Comparison of ENCODE assay signal across 8 mouse cellular contexts in genomic region chr1:63176604-63177421, GRCm38 (mm10). TPM values are rescaled to one million over a fixed set of nuclear protein-coding genes. Genes with fewer than 3 reads are reported as not detected.
DNase-seq lines count a peak whose midpoint lies in the region; ATAC-seq lines count a peak whose summit lies in the region.

Eef1b2 (plus strand) TSS chr1:63176825.
Ndufs1 (minus strand) TSS chr1:63176833.

- H3K9ac ChIP-seq in hindbrain, embryonic 16.5 days (ENCODE audit: low read depth, low read length) = peak within 1 kb of the TSS; percentile 85

- peaks cover 8% of the 10 kb centered on the region for H3K36me3 ChIP-seq in hindbrain, embryonic 16.5 days (ENCODE audit: control insufficient read depth, insufficient read depth, low read length)
- peaks cover 12% of the 10 kb centered on the region; the same call in 1 of the 2 replicates for H3K36me3 ChIP-seq in macrophage (ENCODE audit: inconsistent target)

- H3K79me2 ChIP-seq in macrophage (ENCODE audit: inconsistent target) = peaks cover 64% of the 10 kb centered on the region

- H3K27me3 ChIP-seq in hindbrain, embryonic 16.5 days (replicated peaks; ENCODE audit: control insufficient read depth, insufficient read depth, low read length) = no peaks in the 10 kb centered on the region

- ATAC-seq in hindbrain, embryonic 16.5 days = peak; percentile 91

- peak within 1 kb of the TSS; percentile 92 for H3K4me2 ChIP-seq in hindbrain, embryonic 16.5 days (ENCODE audit: low read length)

- H3K27ac ChIP-seq in hindbrain, embryonic 16.5 days (ENCODE audit: low read depth, low read length) = peak within 1 kb of the TSS; percentile 90
- peak within 1 kb of the TSS; percentile 98 for H3K27ac ChIP-seq in macrophage

- peak; percentile 87 for DNase-seq in WW6 (ENCODE audit: low read depth, low spot score)
- peak; percentile 95 to 97 for DNase-seq in cerebellum, postnatal 4 days (ENCODE audit: low spot score in 2 of 2)
- peak; percentile 99 for DNase-seq in gastrocnemius, adult 18-20 months (ENCODE audit: low spot score)
- peak; percentile 99 for DNase-seq in left cerebral cortex, adult 18-20 months (ENCODE audit: low spot score in 2 of 2)
- peak; percentile 99 for DNase-seq in right cerebral cortex, adult 18-20 months
- DNase-seq in urinary bladder, postnatal 10 days (ENCODE audit: low spot score) = peak; percentile 93

- under 1% methylated on average over 72 of the region's 72 CpGs for WGBS in hindbrain, embryonic 16.5 days
- WGBS in macrophage (ENCODE audit: missing documents) = 1% methylated on average over 70 of the region's 72 CpGs

- peak within 1 kb of the TSS; percentile 71 for H3K4me3 ChIP-seq in hindbrain, embryonic 16.5 days (ENCODE audit: low read length)
- peak within 1 kb of the TSS; percentile 87 for H3K4me3 ChIP-seq in macrophage (ENCODE audit: inconsistent target)

- peaks cover 23% of the 10 kb centered on the region for H3K4me1 ChIP-seq in hindbrain, embryonic 16.5 days (ENCODE audit: control insufficient read depth, insufficient read depth, low read depth, low read length)

- H3K9me3 ChIP-seq in hindbrain, embryonic 16.5 days (ENCODE audit: control insufficient read depth, low read length) = no peaks in the 10 kb centered on the region

RNA-seq across cellular contexts. Expression of gene Eef1b2, which starts in this region (rescaled TPM):
- 100 to 1,000 TPM; 342 to 368 TPM for total RNA-seq in gastrocnemius, adult 18-20 months (2021)
- polyA plus RNA-seq in hindbrain, embryonic 16.5 days (2015; fragmentation: Nextera tagmentation; extraction: Ambion mirVana) = 433 and 454 TPM in 2 replicates
- 100 to 1,000 TPM; 349 to 361 TPM for total RNA-seq in left cerebral cortex, adult 18-20 months (2021)
- total RNA-seq in macrophage (2018; cell fraction: chromatin; rRNA removed) = 100 to 1,000 TPM in 1 of 26 experiments, 10 to 100 TPM in 25; 37.5 to 175 (median 62.4) TPM
- total RNA-seq in macrophage (2018; cell fraction: cytosol; rRNA removed) = 100 to 1,000 TPM; 216 to 632 (median 346) TPM
- total RNA-seq in macrophage (2018; cell fraction: nucleus; rRNA removed) = 100 to 1,000 TPM in 25 of 26 experiments, 10 to 100 TPM in 1; 89.1 to 218 (median 124) TPM
- 300 to 616 TPM (median 554 TPM) in 3 replicates for polyA plus RNA-seq in macrophage (2018)

RNA-seq across cellular contexts. Expression of gene Ndufs1, which starts in this region (rescaled TPM):
- total RNA-seq in gastrocnemius, adult 18-20 months (2021) = 100 to 1,000 TPM; 349 to 374 TPM
- polyA plus RNA-seq in hindbrain, embryonic 16.5 days (2015; fragmentation: Nextera tagmentation; extraction: Ambion mirVana) = 157 and 162 TPM in 2 replicates
- 100 to 1,000 TPM; 150 to 159 TPM for total RNA-seq in left cerebral cortex, adult 18-20 months (2021)
- 100 to 1,000 TPM in 13 of 26 experiments, 10 to 100 TPM in 13; 40.6 to 152 (median 101) TPM for total RNA-seq in macrophage (2018; cell fraction: chromatin; rRNA removed)
- total RNA-seq in macrophage (2018; cell fraction: cytosol; rRNA removed) = 10 to 100 TPM; 41.0 to 71.6 (median 55.6) TPM
- 100 to 1,000 TPM in 6 of 26 experiments, 10 to 100 TPM in 20; 44.5 to 125 (median 70.9) TPM for total RNA-seq in macrophage (2018; cell fraction: nucleus; rRNA removed)
- polyA plus RNA-seq in macrophage (2018) = 58.7 to 68.9 TPM (median 67.2 TPM) in 3 replicates

Comparison
In these comparisons a context has a peak if more than half of its experiments do, and no peak if none do; other contexts are left out.
1. Peak in every context shown above with its lines: DNase-seq, ATAC-seq, H3K4me3 ChIP-seq and H3K27ac ChIP-seq.